Mouse (Mus musculus) forebrain, postnatal 0 days (tissue): ENCODE results near the gene Bcl2l1. TPM values are rescaled to one million over a fixed set of nuclear protein-coding genes. Genes with fewer than 3 reads are reported as not detected.

Experiments used
- ATAC-seq: fragments of 200-750 bp; cut with Nextera tagmentation; 2 replicates; pipeline ENCODE4 v1.8.0; 2017; ENCODE audit warnings: mild to moderate bottlenecking, moderate library complexity
- DNase-seq: peaks from one replicate; pipeline ENCODE4 v3.0.0-alpha.2; 2015
- H3K27ac ChIP-seq: fragments of 300-500 bp; sonication (generic); 2 replicates; pipeline ENCODE4 v1.5.1; 2014; ENCODE audit warnings: low read depth, mild to moderate bottlenecking, antibody characterized with exemption, low read length, moderate library complexity, mixed read lengths
- H3K27me3 ChIP-seq: fragments of 300-500 bp; sonication (generic); 2 replicates; pipeline ENCODE4 v1.6.1; 2014; ENCODE audit warnings: mild to moderate bottlenecking, low read length, mixed read lengths; ENCODE audit not compliant: insufficient read depth
- H3K36me3 ChIP-seq: fragments of 300-500 bp; sonication (generic); 2 replicates; pipeline ENCODE4 v1.6.1; 2014; ENCODE audit warnings: mild to moderate bottlenecking, moderate library complexity; ENCODE audit not compliant: insufficient read depth
- H3K4me1 ChIP-seq: fragments of 300-500 bp; sonication (generic); 2 replicates; pipeline ENCODE4 v1.6.1; 2014; ENCODE audit warnings: antibody characterized with exemption; ENCODE audit not compliant: insufficient read depth
- H3K4me2 ChIP-seq: fragments of 300-500 bp; sonication (generic); 2 replicates; pipeline ENCODE4 v1.6.1; 2014; ENCODE audit warnings: low read depth, mild to moderate bottlenecking, moderate library complexity
- H3K4me3 ChIP-seq: fragments of 300-500 bp; sonication (generic); 2 replicates; pipeline ENCODE4 v1.5.1; 2014; ENCODE audit warnings: low read depth, low read length, mixed read lengths
- H3K9ac ChIP-seq: fragments of 300-500 bp; sonication (generic); 2 replicates; pipeline ENCODE4 v1.6.1; 2014; ENCODE audit warnings: mild to moderate bottlenecking
- H3K9me3 ChIP-seq: fragments of 300-500 bp; sonication (generic); 2 replicates; pipeline ENCODE4 v1.6.1; 2016; ENCODE audit warnings: low read length
- CTCF ChIP-seq: sonication (generic); IDR thresholded peaks from 2 replicates; pipeline ENCODE4 v1.5.1; 2016; ENCODE audit warnings: antibody characterized with exemption, control low read depth, low read depth
- WGBS: fragments of 180-500 bp; shearing (Covaris S2); extraction: QIAGEN DNeasy Blood & Tissue Kit; methylation state at CpG from one replicate; pipeline ENCODE4 v1.1.7; 2014; 5-methylcytosine and 5-hydroxymethylcytosine counted together
- polyA plus RNA-seq: library from polyadenylated mRNA; unstranded; fragments of >200 nt; fragmentation: Nextera tagmentation; extraction: Ambion mirVana; gene quantifications from 2 replicates; pipeline ENCODE4 v1.2.1, GENCODE M21; 2015
- total RNA-seq: library from RNA; depleted of rRNA; stranded (reverse); fragments of >200 nt; gene quantifications from 2 replicates; pipeline ENCODE4 v1.2.3, GENCODE M21; 2014; rRNA removed

Gene Bcl2l1
- total RNA-seq: 152 and 157 TPM in 2 replicates
- polyA plus RNA-seq: 173 and 175 TPM in 2 replicates

GRCm38 (mm10) chr2:152831019-152831878 lies at the start of gene Bcl2l1:
Gene Bcl2l1, minus strand, starts transcription at chr2:152831728.
- H3K4me3 ChIP-seq: peak within 1 kb of the TSS; percentile 93
- peak within 1 kb of the TSS; percentile 96 for H3K9ac ChIP-seq

GRCm38 (mm10) chr2:152880898-152881297 lies 49.4 kb upstream of the Bcl2l1 start:
- no peak for ATAC-seq
- H3K9ac ChIP-seq: no peak overlapping the region
- no peak overlapping the region for H3K4me3 ChIP-seq
- no peak for DNase-seq
- no peak overlapping the region for H3K27ac ChIP-seq
- WGBS: 91% methylated on average over 13 of the region's 13 CpGs
- no peaks in the 10 kb centered on the region for H3K27me3 ChIP-seq
- H3K4me1 ChIP-seq: no peaks in the 10 kb centered on the region
- TF ChIP-seq CTCF: no peak
- H3K36me3 ChIP-seq: no peaks in the 10 kb centered on the region; the same call in 1 of the 2 replicates
- H3K9me3 ChIP-seq: no peaks in the 10 kb centered on the region
- H3K4me2 ChIP-seq: no peak overlapping the region

More at GRCm38 (mm10) chr2:152831019-152831878, at the start of gene Bcl2l1:
- no peaks in the 10 kb centered on the region; the same call in 1 of the 2 replicates for H3K36me3 ChIP-seq
- no peaks in the 10 kb centered on the region for H3K27me3 ChIP-seq
- peak; percentile 97 for ATAC-seq
- H3K9me3 ChIP-seq: no peaks in the 10 kb centered on the region
- peak within 1 kb of the TSS; percentile 85 for H3K4me2 ChIP-seq
- peak; percentile 99 for DNase-seq
- TF ChIP-seq CTCF: peak; percentile 99
- peak within 1 kb of the TSS; percentile 99 for H3K27ac ChIP-seq
- H3K4me1 ChIP-seq: peaks cover 34% of the 10 kb centered on the region
- 2% methylated on average over 64 of the region's 74 CpGs for WGBS

- Histone ChIP-seq H3K9ac (no peak overlapping the region), H3K4me1 (no peaks in the 10 kb centered on the region), H3K4me2 (no peak overlapping the region), H3K36me3 (no peaks in the 10 kb centered on the region; the same call in 1 of the 2 replicates), H3K27ac (no peak overlapping the region), H3K4me3 (no peak overlapping the region), H3K9me3 (no peaks in the 10 kb centered on the region), H3K27me3 (no peaks in the 10 kb centered on the region)
- DNase-seq (no peak), ATAC-seq (no peak)
- 95% methylated on average over 3 of the region's 3 CpGs for WGBS
- no peak for TF ChIP-seq CTCF
Measured at GRCm38 (mm10) chr2:152878239-152878638, 46.7 kb upstream of the Bcl2l1 start.

- no peak for ATAC-seq
- Histone ChIP-seq H3K27me3 (no peaks in the 10 kb centered on the region), H3K4me2 (no peak overlapping the region), H3K9me3 (no peaks in the 10 kb centered on the region), H3K4me3 (no peak overlapping the region), H3K27ac (no peak overlapping the region), H3K36me3 (no peaks in the 10 kb centered on the region), H3K9ac (no peak overlapping the region), H3K4me1 (no peaks in the 10 kb centered on the region)
- 94% methylated on average over 6 of the region's 6 CpGs for WGBS
- no peak for DNase-seq
- no peak for TF ChIP-seq CTCF
Measured at GRCm38 (mm10) chr2:152863346-152863745, 31.8 kb upstream of the Bcl2l1 start.

GRCm38 (mm10) chr2:152862638-152863037 lies 31.1 kb upstream of the Bcl2l1 start:
- Histone ChIP-seq H3K4me2 (no peak overlapping the region), H3K4me1 (no peaks in the 10 kb centered on the region), H3K9me3 (no peaks in the 10 kb centered on the region), H3K36me3 (no peaks in the 10 kb centered on the region), H3K27me3 (no peaks in the 10 kb centered on the region), H3K4me3 (no peak overlapping the region), H3K27ac (no peak overlapping the region), H3K9ac (no peak overlapping the region)
- DNase-seq: no peak
- WGBS: 83% methylated on average over 3 of the region's 3 CpGs
- TF ChIP-seq CTCF: no peak
- ATAC-seq: no peak

- H3K4me2 ChIP-seq: no peak overlapping the region
- H3K9ac ChIP-seq: no peak overlapping the region
- WGBS: 86% methylated on average over 1 of the region's 1 CpGs
- no peaks in the 10 kb centered on the region for H3K4me1 ChIP-seq
- H3K27ac ChIP-seq: no peak overlapping the region
- no peak overlapping the region for H3K4me3 ChIP-seq
- no peaks in the 10 kb centered on the region for H3K27me3 ChIP-seq
- ATAC-seq: no peak
- no peak for TF ChIP-seq CTCF
- no peaks in the 10 kb centered on the region for H3K9me3 ChIP-seq
- DNase-seq: no peak
- no peaks in the 10 kb centered on the region for H3K36me3 ChIP-seq
Measured at GRCm38 (mm10) chr2:152861891-152862290, 30.4 kb upstream of the Bcl2l1 start.

- Histone ChIP-seq H3K27me3 (no peaks in the 10 kb centered on the region), H3K27ac (no peak overlapping the region), H3K4me1 (no peaks in the 10 kb centered on the region), H3K36me3 (no peaks in the 10 kb centered on the region), H3K4me2 (no peak overlapping the region), H3K9me3 (no peaks in the 10 kb centered on the region), H3K9ac (no peak overlapping the region), H3K4me3 (no peak overlapping the region)
- ATAC-seq: no peak
- WGBS: 94% methylated on average over 3 of the region's 3 CpGs
- no peak for TF ChIP-seq CTCF
- DNase-seq: no peak
Measured at GRCm38 (mm10) chr2:152859501-152859900, 28.0 kb upstream of the Bcl2l1 start.
